Mouse (Mus musculus) midbrain, embryonic 16.5 days (tissue): Measurements from ENCODE around the gene Trim16. TPM values are rescaled to one million over a fixed set of nuclear protein-coding genes. Genes with fewer than 3 reads are reported as not detected.

Experiments
- ATAC-seq: fragments of 200-750 bp; cut with Nextera tagmentation; 2 replicates; pipeline ENCODE4 v1.8.0; 2017; ENCODE audit warnings: moderate TSS enrichment
- H3K27ac ChIP-seq: fragments of 300-500 bp; sonication (generic); 2 replicates; pipeline ENCODE4 v1.5.1; 2014; ENCODE audit warnings: mild to moderate bottlenecking, low read length, mixed read lengths
- H3K27me3 ChIP-seq: fragments of 300-500 bp; sonication (generic); 2 replicates; pipeline ENCODE4 v1.6.1; 2014; ENCODE audit warnings: low read depth, low read length, mixed read lengths; ENCODE audit not compliant: control insufficient read depth, insufficient read depth
- H3K36me3 ChIP-seq: fragments of 300-500 bp; sonication (generic); 2 replicates; pipeline ENCODE4 v1.6.1; 2014; ENCODE audit warnings: mild to moderate bottlenecking, low read length, moderate library complexity, mixed read lengths; ENCODE audit not compliant: control insufficient read depth, insufficient read depth
- H3K4me1 ChIP-seq: fragments of 300-500 bp; sonication (generic); 2 replicates; pipeline ENCODE4 v1.6.1; 2014; ENCODE audit warnings: mild to moderate bottlenecking, low read length, mixed read lengths; ENCODE audit not compliant: control insufficient read depth, insufficient read depth
- H3K4me2 ChIP-seq: fragments of 300-500 bp; sonication (generic); 2 replicates; pipeline ENCODE4 v1.6.1; 2014; ENCODE audit warnings: mild to moderate bottlenecking, low read length, mixed read lengths
- H3K4me3 ChIP-seq: fragments of 300-500 bp; sonication (generic); 2 replicates; pipeline ENCODE4 v1.5.1; 2014; ENCODE audit warnings: low read depth, mild to moderate bottlenecking, low read length, moderate library complexity, mixed read lengths
- H3K9ac ChIP-seq: fragments of 300-500 bp; sonication (generic); 2 replicates; pipeline ENCODE4 v1.6.1; 2014; ENCODE audit warnings: low read depth, low read length, mixed read lengths
- H3K9me3 ChIP-seq: fragments of 300-500 bp; sonication (generic); replicated peaks from 2 replicates; pipeline ENCODE4 v1.6.1; 2014; ENCODE audit warnings: mild to moderate bottlenecking, low read length, mixed read lengths; ENCODE audit not compliant: control insufficient read depth, poor library complexity, severe bottlenecking
- WGBS: fragments of 180-500 bp; shearing (Covaris S2); extraction: QIAGEN DNeasy Blood & Tissue Kit; methylation state at CpG from one replicate; pipeline ENCODE4 v1.1.7; 2014; 5-methylcytosine and 5-hydroxymethylcytosine counted together
- polyA plus RNA-seq: library from polyadenylated mRNA; unstranded; fragments of >200 nt; fragmentation: Nextera tagmentation; extraction: Ambion mirVana; gene quantifications from 2 replicates; pipeline ENCODE4 v1.2.1, GENCODE M21; 2015

Trim16 gene
- polyA plus RNA-seq, 1 experiment from 2014 or later: 6.8 TPM

DNA sequence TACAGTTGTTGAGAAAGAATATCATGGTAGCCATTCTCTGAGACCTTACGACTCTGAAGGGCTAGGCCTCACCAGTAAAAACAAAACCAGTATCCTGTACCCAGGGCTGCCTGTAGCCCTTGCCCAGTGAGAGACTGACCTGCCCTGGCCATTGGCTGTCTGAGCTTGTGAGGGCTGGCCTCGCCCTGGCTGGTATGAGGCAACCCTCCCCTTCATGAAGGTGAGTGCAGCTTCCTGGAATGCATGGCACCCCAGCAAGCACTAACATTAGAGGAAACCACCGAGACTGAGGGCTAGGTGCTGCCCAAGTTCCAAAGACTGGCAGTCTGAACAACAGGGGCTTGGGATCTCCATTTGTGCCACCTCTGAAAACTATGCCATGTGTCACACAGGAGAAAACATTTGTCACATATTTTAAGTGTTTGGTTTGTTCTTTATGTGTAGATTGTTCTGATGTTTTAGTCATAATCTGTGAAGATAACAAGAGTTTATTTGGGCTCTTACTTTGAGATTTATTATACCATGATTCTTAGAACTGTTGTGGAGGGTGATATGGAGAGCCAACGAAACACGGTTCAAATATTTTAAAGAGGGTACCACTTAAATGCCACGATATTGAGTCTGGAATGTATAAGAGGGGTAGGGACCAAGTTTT, 5.9 kb upstream of the Trim16 start:
- Histone ChIP-seq H3K4me2 (no peak overlapping the region), H3K27ac (no peak overlapping the region), H3K4me1 (no peaks in the 10 kb centered on the region), H3K9me3 (no peaks in the 10 kb centered on the region), H3K36me3 (no peaks in the 10 kb centered on the region), H3K4me3 (no peak overlapping the region), H3K27me3 (no peaks in the 10 kb centered on the region), H3K9ac (no peak overlapping the region)
- WGBS: 71% methylated on average over 6 of the region's 6 CpGs
- ATAC-seq: no peak

- no peaks in the 10 kb centered on the region for H3K4me1 ChIP-seq
- H3K27ac ChIP-seq: no peak overlapping the region
- H3K4me3 ChIP-seq: no peak overlapping the region
- 65% methylated on average over 4 of the region's 4 CpGs for WGBS
- H3K36me3 ChIP-seq: no peaks in the 10 kb centered on the region
- H3K9ac ChIP-seq: no peak overlapping the region
- no peaks in the 10 kb centered on the region for H3K27me3 ChIP-seq
- ATAC-seq: no peak
- no peak overlapping the region for H3K4me2 ChIP-seq
- H3K9me3 ChIP-seq: no peaks in the 10 kb centered on the region
These were observed 5.4 kb upstream of the Trim16 start for GRCm38 (mm10) chr11:62814625-62815024.

- no peak for ATAC-seq
- 94% methylated on average over 1 of the region's 1 CpGs for WGBS
- peaks cover 5% of the 10 kb centered on the region for H3K4me1 ChIP-seq
- H3K27me3 ChIP-seq: no peaks in the 10 kb centered on the region
- H3K9me3 ChIP-seq: no peaks in the 10 kb centered on the region
- no peak overlapping the region for H3K4me3 ChIP-seq
- H3K9ac ChIP-seq: no peak overlapping the region
- no peak overlapping the region for H3K27ac ChIP-seq
- H3K4me2 ChIP-seq: no peak overlapping the region
- H3K36me3 ChIP-seq: no peaks in the 10 kb centered on the region
These were observed 4.6 kb upstream of the Trim16 start for GRCm38 (mm10) chr11:62815438-62815837.

GRCm38 (mm10) chr11:62816591-62816990, 3.4 kb upstream of the Trim16 start:
- Histone ChIP-seq H3K27me3 (no peaks in the 10 kb centered on the region), H3K36me3 (no peaks in the 10 kb centered on the region), H3K9me3 (no peaks in the 10 kb centered on the region), H3K27ac (no peak overlapping the region), H3K4me3 (no peak overlapping the region), H3K9ac (no peak overlapping the region), H3K4me1 (peaks cover 7% of the 10 kb centered on the region), H3K4me2 (no peak overlapping the region)
- ATAC-seq: no peak
- WGBS: 74% methylated on average over 6 of the region's 6 CpGs

DNA sequence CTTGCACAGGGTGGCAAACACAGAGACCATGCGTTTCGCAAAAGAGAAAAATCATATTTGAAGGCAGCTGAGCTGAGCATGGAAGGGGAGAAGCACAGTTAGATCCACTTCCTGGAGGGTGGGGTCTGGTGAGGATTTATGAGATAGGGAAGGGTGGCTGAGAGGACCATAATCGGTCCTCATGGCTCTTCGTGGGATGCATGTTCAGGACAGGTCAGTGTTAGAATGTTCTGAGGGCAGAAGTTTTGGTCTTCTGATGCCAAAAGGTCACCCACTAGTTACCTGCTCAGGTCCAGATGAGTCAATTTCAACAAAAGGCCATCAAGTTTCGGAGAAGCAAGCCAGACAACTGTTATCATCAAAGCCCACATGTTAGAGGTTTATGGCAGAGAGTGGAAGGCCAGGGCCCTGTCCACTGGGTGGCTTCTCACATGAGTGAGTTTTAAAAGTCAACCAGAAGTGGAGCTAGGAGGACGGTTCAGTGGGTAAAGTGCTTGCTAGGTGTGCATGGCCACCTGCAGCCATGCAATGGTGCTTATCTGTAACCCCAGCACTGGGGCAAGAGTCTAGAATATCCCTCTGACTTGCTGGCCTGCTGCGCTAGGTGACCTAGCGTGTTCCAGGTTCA, 858 bp upstream of the Trim16 start:
- 93% methylated on average over 8 of the region's 8 CpGs for WGBS
- Histone ChIP-seq H3K4me1 (peaks cover 7% of the 10 kb centered on the region), H3K27ac (no peak overlapping the region), H3K9me3 (no peaks in the 10 kb centered on the region), H3K36me3 (no peaks in the 10 kb centered on the region), H3K4me2 (no peak overlapping the region), H3K27me3 (no peaks in the 10 kb centered on the region), H3K4me3 (no peak overlapping the region), H3K9ac (no peak overlapping the region)
- ATAC-seq: no peak

DNA sequence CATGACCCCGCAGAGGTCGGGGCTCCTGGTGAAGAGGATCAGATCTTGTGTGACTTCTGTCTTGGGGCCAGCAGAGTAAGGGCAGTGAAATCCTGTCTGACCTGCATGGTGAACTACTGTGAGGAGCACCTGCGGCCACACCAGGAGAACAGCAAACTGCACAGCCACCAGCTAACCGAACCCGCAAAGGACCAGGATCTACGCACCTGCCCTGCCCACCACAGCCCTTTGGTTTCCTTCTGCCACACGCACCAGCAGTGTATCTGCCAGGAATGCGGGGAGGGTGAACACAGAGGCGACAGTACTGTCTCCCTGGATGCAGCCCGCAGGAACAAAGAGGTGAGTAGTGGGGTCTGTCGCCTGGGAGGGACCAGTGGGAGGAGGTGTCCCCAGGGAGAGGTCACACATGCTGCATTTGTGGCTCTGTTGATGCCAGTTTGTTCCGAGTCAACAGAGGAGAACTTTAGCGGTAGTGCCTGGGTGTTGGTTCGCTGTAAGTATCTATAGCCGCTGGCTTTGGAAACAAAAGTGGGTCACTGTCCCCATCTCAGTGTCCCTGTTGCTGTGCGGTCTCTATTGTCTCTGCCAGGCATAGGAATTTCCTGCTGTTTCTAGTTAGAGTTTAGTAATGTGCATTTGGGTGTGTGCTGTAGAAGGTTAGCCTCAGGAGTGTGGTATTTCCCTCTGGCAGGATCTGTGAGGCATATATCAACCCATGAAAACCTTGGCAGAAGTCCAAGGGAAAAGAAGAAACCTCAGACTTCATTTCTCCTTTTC, 818 bp downstream of the Trim16 start:
- Histone ChIP-seq H3K27me3 (no peaks in the 10 kb centered on the region), H3K4me2 (peak overlapping the region; percentile 70), H3K9ac (peak overlapping the region; percentile 61), H3K4me1 (peaks cover 7% of the 10 kb centered on the region), H3K36me3 (no peaks in the 10 kb centered on the region), H3K4me3 (peak overlapping the region; percentile 45), H3K27ac (0 out of 2 replicates have a peak overlapping the region, but pooled peaks have one; percentile 28), H3K9me3 (no peaks in the 10 kb centered on the region)
- ATAC-seq: 0 out of 2 replicates have a peak, but pooled peaks have one; percentile 36
- WGBS: 19% methylated on average over 16 of the region's 16 CpGs

- no peaks in the 10 kb centered on the region for H3K36me3 ChIP-seq
- H3K27me3 ChIP-seq: no peaks in the 10 kb centered on the region
- no peak for ATAC-seq
- WGBS: 78% methylated on average over 5 of the region's 5 CpGs
- H3K4me3 ChIP-seq: no peak overlapping the region
- H3K9me3 ChIP-seq: no peaks in the 10 kb centered on the region
- peak overlapping the region; percentile 38 for H3K4me2 ChIP-seq
- H3K9ac ChIP-seq: no peak overlapping the region
- no peak overlapping the region for H3K27ac ChIP-seq
- H3K4me1 ChIP-seq: peaks cover 7% of the 10 kb centered on the region
These were observed 1.9 kb downstream of the Trim16 start for GRCm38 (mm10) chr11:62821893-62822292.

DNA sequence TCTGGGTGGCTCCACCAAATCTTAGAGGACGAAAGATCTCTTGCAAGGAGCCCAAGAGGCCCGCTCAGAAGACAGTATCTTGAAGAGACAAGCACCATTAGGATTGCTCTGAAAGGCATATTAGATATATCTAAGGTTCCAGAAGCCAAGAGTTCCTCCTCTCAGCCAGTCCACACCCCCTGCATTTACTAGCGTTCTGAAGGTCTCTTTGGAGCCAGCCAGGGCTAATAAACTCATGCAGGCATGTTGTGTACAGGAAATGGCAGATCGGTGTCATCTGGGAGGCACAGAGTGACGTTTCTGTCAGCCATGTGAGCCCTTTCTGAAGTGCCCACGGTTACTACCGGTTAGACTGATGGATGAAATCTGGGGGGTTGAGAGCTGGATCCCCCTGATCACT, 4.2 kb downstream of the Trim16 start:
- H3K27me3 ChIP-seq: no peaks in the 10 kb centered on the region
- H3K4me2 ChIP-seq: no peak overlapping the region
- H3K9ac ChIP-seq: no peak overlapping the region
- peaks cover 7% of the 10 kb centered on the region for H3K4me1 ChIP-seq
- no peaks in the 10 kb centered on the region for H3K36me3 ChIP-seq
- no peaks in the 10 kb centered on the region for H3K9me3 ChIP-seq
- no peak for ATAC-seq
- 85% methylated on average over 7 of the region's 7 CpGs for WGBS
- no peak overlapping the region for H3K27ac ChIP-seq
- no peak overlapping the region for H3K4me3 ChIP-seq
